Mouse (Mus musculus): ENCODE measurements around the gene Ipo9.
A peak's percentile ranks its signal among the peaks of the same experiment; 100 is the strongest.
"Not testable (repeated sequence)": the region's sequence is repeated elsewhere in the genome, so short reads cannot be mapped to it uniquely, and the experiment has no call there.

Gene Ipo9

GRCm38 (mm10) chr1:135430669-135431017, 344 bp upstream of the Ipo9 start:
- no peak for DNase-seq (ENCODE audit: low read depth, low spot score)

GRCm38 (mm10) chr1:135427390-135427789, 2.9 kb downstream of the Ipo9 start:
- DNase-seq (ENCODE audit: low read depth, low spot score), result no peak

- DNase-seq (ENCODE audit: low read depth, low spot score), result no peak
These were observed 3.7 kb downstream of the Ipo9 start for GRCm38 (mm10) chr1:135426645-135427044.

- DNase-seq (ENCODE audit: low read depth, low spot score), result no peak
These were observed 7.5 kb downstream of the Ipo9 start for GRCm38 (mm10) chr1:135422772-135423171.

GRCm38 (mm10) chr1:135413996-135414395, 16.3 kb downstream of the Ipo9 start:
- DNase-seq (ENCODE audit: low read depth, low spot score), result no peak

- no peak for DNase-seq (ENCODE audit: low read depth, low spot score)
These were observed 18.2 kb downstream of the Ipo9 start for GRCm38 (mm10) chr1:135412130-135412529.

GRCm38 (mm10) chr1:135410967-135411366, 19.3 kb downstream of the Ipo9 start:
- DNase-seq (ENCODE audit: low read depth, low spot score), result no peak

GRCm38 (mm10) chr1:135408973-135409372, 21.3 kb downstream of the Ipo9 start:
- DNase-seq (ENCODE audit: low read depth, low spot score), result no peak

GRCm38 (mm10) chr1:135405356-135405755, 24.9 kb downstream of the Ipo9 start:
- no peak for DNase-seq (ENCODE audit: low read depth, low spot score)

GRCm38 (mm10) chr1:135401452-135402110, 28.7 kb downstream of the Ipo9 start:
- no peak for DNase-seq (ENCODE audit: low read depth, low spot score)

GRCm38 (mm10) chr1:135399466-135399865, 30.8 kb downstream of the Ipo9 start:
- DNase-seq (ENCODE audit: low read depth, low spot score), result no peak

- DNase-seq (ENCODE audit: low read depth, low spot score), result no peak
These were observed 45.1 kb downstream of the Ipo9 start for GRCm38 (mm10) chr1:135385161-135385560.

- no peak for DNase-seq (ENCODE audit: low read depth, low spot score)
These were observed 46.1 kb downstream of the Ipo9 start for GRCm38 (mm10) chr1:135384171-135384570.

- DNase-seq (ENCODE audit: low read depth, low spot score), result not testable (repeated sequence)
These were observed 48.7 kb downstream of the Ipo9 start for GRCm38 (mm10) chr1:135381560-135381959.

GRCm38 (mm10) chr1:135380071-135380991, 50.0 kb downstream of the Ipo9 start:
- DNase-seq (ENCODE audit: low read depth, low spot score), result no peak

GRCm38 (mm10) chr1:135379048-135379447, 51.3 kb downstream of the Ipo9 start:
- no peak for DNase-seq (ENCODE audit: low read depth, low spot score)

- DNase-seq (ENCODE audit: low read depth, low spot score), result no peak
These were observed 51.7 kb downstream of the Ipo9 start for GRCm38 (mm10) chr1:135378576-135378975.

- peak; percentile 13 for DNase-seq (ENCODE audit: low read depth, low spot score)
These were observed 55.3 kb downstream of the Ipo9 start, which contains the start of gene Shisa4 for GRCm38 (mm10) chr1:135374868-135375581. Gene Shisa4 (minus strand): TSS chr1:135375237.

GRCm38 (mm10) chr1:135374175-135374867, 56.0 kb downstream of the Ipo9 start:
- no peak for DNase-seq (ENCODE audit: low read depth, low spot score)

- no peak for DNase-seq (ENCODE audit: low read depth, low spot score)
These were observed 57.1 kb downstream of the Ipo9 start for GRCm38 (mm10) chr1:135373171-135373677.

- no peak for DNase-seq (ENCODE audit: low read depth, low spot score)
These were observed 60.9 kb downstream of the Ipo9 start for GRCm38 (mm10) chr1:135369415-135369814.
